Mouse (Mus musculus) liver, adult 2 months (tissue): ENCODE results near the gene Sgip1. TPM values are rescaled to one million over a fixed set of nuclear protein-coding genes. Genes with fewer than 3 reads are reported as not detected.

Experiments used
- DNase-seq: peaks from one replicate; pipeline ENCODE4 v3.0.0-alpha.2; 2011; ENCODE audit warnings: low read depth, low spot score; ENCODE audit errors: extremely low read depth
- H3K27ac ChIP-seq: fragments of 200-500 bp; replicated peaks from 2 replicates; pipeline ENCODE4 v1.5.1; 2012; ENCODE audit warnings: low read depth, mild to moderate bottlenecking, control low read depth, inconsistent platforms, low read length; ENCODE audit not compliant: insufficient read depth
- H3K27me3 ChIP-seq: fragments of 200-500 bp; 2 replicates; pipeline ENCODE4 v1.6.1; 2012; ENCODE audit warnings: mild to moderate bottlenecking, moderate library complexity, low read length, inconsistent platforms; ENCODE audit not compliant: control insufficient read depth, insufficient read depth
- H3K36me3 ChIP-seq: fragments of 200-500 bp; 2 replicates; pipeline ENCODE4 v1.6.1; 2012; ENCODE audit warnings: low read length, inconsistent platforms; ENCODE audit not compliant: control insufficient read depth, insufficient read depth
- H3K4me1 ChIP-seq: fragments of 200-500 bp; 2 replicates; pipeline ENCODE4 v1.6.1; 2011; ENCODE audit warnings: low read length; ENCODE audit not compliant: control insufficient read depth, insufficient read depth
- H3K4me3 ChIP-seq: fragments of 200-500 bp; 2 replicates; pipeline ENCODE4 v1.5.1; 2011; ENCODE audit warnings: low read depth, mild to moderate bottlenecking, control low read depth, low read length, moderate library complexity; ENCODE audit not compliant: insufficient read depth
- H3K79me2 ChIP-seq: fragments of 200-500 bp; 2 replicates; pipeline ENCODE4 v1.6.1; 2012; ENCODE audit warnings: inconsistent platforms, mild to moderate bottlenecking, low read length, moderate library complexity; ENCODE audit not compliant: control insufficient read depth, insufficient read depth
- H3K9ac ChIP-seq: fragments of 200-500 bp; 2 replicates; pipeline ENCODE4 v1.6.1; 2012; ENCODE audit warnings: low read depth, mild to moderate bottlenecking, control low read depth, inconsistent platforms, low read length
- CTCF ChIP-seq: fragments of 200-500 bp; IDR thresholded peaks from 2 replicates; pipeline ENCODE4 v1.5.1; 2011; ENCODE audit warnings: low read depth, low read length, control low read depth
- POLR2A ChIP-seq: fragments of 200-500 bp; IDR thresholded peaks from 2 replicates; pipeline ENCODE4 v1.6.1; 2011; ENCODE audit warnings: low read length, control low read depth; ENCODE audit not compliant: insufficient read depth; ENCODE audit errors: extremely low read depth
- WGBS: fragments of 180-500 bp; shearing (Covaris S2); methylation state at CpG from one replicate; pipeline ENCODE4 v1.1.7; 2018; 5-methylcytosine and 5-hydroxymethylcytosine counted together
- polyA plus RNA-seq: library from polyadenylated mRNA; depleted of rRNA; stranded (reverse); fragments of >200 nt; gene quantifications from 2 replicates; pipeline ENCODE4 v1.2.3, GENCODE M21; 2012
- total RNA-seq: library from RNA; depleted of rRNA; stranded (reverse); fragments of >200 nt; gene quantifications from 2 replicates; pipeline ENCODE4 v1.2.3, GENCODE M21; 2014

Gene Sgip1
- total and polyA plus RNA-seq, 2 experiments = 0.07 to 0.46 TPM

GRCm38 (mm10) chr4:102987756-102988155 is 246.7 kb downstream of the Sgip1 start:
- H3K27ac ChIP-seq = no peak overlapping the region
- no peaks in the 10 kb centered on the region for H3K36me3 ChIP-seq
- H3K9ac ChIP-seq = no peak overlapping the region
- H3K79me2 ChIP-seq = no peaks in the 10 kb centered on the region
- DNase-seq = no peak
- H3K4me1 ChIP-seq = no peaks in the 10 kb centered on the region
- TF ChIP-seq CTCF (no peak), POLR2A (no peak)
- WGBS = 68% methylated on average over 2 of the region's 2 CpGs
- no peak overlapping the region for H3K4me3 ChIP-seq
- H3K27me3 ChIP-seq = no peaks in the 10 kb centered on the region

- DNase-seq = no peak
- no peak overlapping the region for H3K9ac ChIP-seq
- H3K4me1 ChIP-seq = no peaks in the 10 kb centered on the region
- no peaks in the 10 kb centered on the region for H3K27me3 ChIP-seq
- 76% methylated on average over 6 of the region's 6 CpGs for WGBS
- no peaks in the 10 kb centered on the region for H3K36me3 ChIP-seq
- no peaks in the 10 kb centered on the region for H3K79me2 ChIP-seq
- no peak overlapping the region for H3K27ac ChIP-seq
- no peak for TF ChIP-seq POLR2A
- TF ChIP-seq CTCF = no peak
- no peak overlapping the region for H3K4me3 ChIP-seq
These were observed 247.4 kb downstream of the Sgip1 start for GRCm38 (mm10) chr4:102988526-102988925.

GRCm38 (mm10) chr4:102989391-102989790 is 248.3 kb downstream of the Sgip1 start:
- no peaks in the 10 kb centered on the region for H3K36me3 ChIP-seq
- H3K4me3 ChIP-seq = no peak overlapping the region
- 78% methylated on average over 5 of the region's 5 CpGs for WGBS
- no peaks in the 10 kb centered on the region for H3K4me1 ChIP-seq
- TF ChIP-seq CTCF (no peak), POLR2A (no peak)
- DNase-seq = no peak
- no peaks in the 10 kb centered on the region for H3K27me3 ChIP-seq
- H3K27ac ChIP-seq = no peak overlapping the region
- no peaks in the 10 kb centered on the region for H3K79me2 ChIP-seq
- H3K9ac ChIP-seq = no peak overlapping the region

- no peaks in the 10 kb centered on the region for H3K4me1 ChIP-seq
- DNase-seq = no peak
- H3K4me3 ChIP-seq = no peak overlapping the region
- no peaks in the 10 kb centered on the region for H3K79me2 ChIP-seq
- H3K27me3 ChIP-seq = no peaks in the 10 kb centered on the region
- H3K36me3 ChIP-seq = no peaks in the 10 kb centered on the region
- TF ChIP-seq CTCF = no peak
- no peak for TF ChIP-seq POLR2A
- 89% methylated on average over 4 of the region's 4 CpGs for WGBS
- H3K9ac ChIP-seq = no peak overlapping the region
- H3K27ac ChIP-seq = no peak overlapping the region
These were observed 248.9 kb downstream of the Sgip1 start for GRCm38 (mm10) chr4:102990016-102990415.

GRCm38 (mm10) chr4:102990595-102991340 is 249.7 kb downstream of the Sgip1 start:
- TF ChIP-seq POLR2A (no peak), CTCF (no peak)
- WGBS = 84% methylated on average over 11 of the region's 11 CpGs
- H3K9ac ChIP-seq = no peak overlapping the region
- H3K4me1 ChIP-seq = no peaks in the 10 kb centered on the region
- no peaks in the 10 kb centered on the region for H3K27me3 ChIP-seq
- H3K79me2 ChIP-seq = no peaks in the 10 kb centered on the region
- DNase-seq = no peak
- no peak overlapping the region for H3K4me3 ChIP-seq
- no peak overlapping the region for H3K27ac ChIP-seq
- H3K36me3 ChIP-seq = no peaks in the 10 kb centered on the region

- Histone ChIP-seq H3K36me3 (no peaks in the 10 kb centered on the region), H3K4me1 (no peaks in the 10 kb centered on the region), H3K27me3 (no peaks in the 10 kb centered on the region), H3K79me2 (no peaks in the 10 kb centered on the region), H3K9ac (no peak overlapping the region), H3K4me3 (no peak overlapping the region), H3K27ac (no peak overlapping the region)
- DNase-seq = no peak
- TF ChIP-seq POLR2A (no peak), CTCF (no peak)
- WGBS = 90% methylated on average over 3 of the region's 3 CpGs
These were observed 250.6 kb downstream of the Sgip1 start for GRCm38 (mm10) chr4:102991685-102992084.
